Mouse (Mus musculus): ENCODE measurements at regions not wholly inside any gene's neighbourhood (a gene's known extent, or its start where the extent isn't known, plus 50 kb on each side); places are given as distances from the start of the nearest gene placed in this dataset.

DNA sequence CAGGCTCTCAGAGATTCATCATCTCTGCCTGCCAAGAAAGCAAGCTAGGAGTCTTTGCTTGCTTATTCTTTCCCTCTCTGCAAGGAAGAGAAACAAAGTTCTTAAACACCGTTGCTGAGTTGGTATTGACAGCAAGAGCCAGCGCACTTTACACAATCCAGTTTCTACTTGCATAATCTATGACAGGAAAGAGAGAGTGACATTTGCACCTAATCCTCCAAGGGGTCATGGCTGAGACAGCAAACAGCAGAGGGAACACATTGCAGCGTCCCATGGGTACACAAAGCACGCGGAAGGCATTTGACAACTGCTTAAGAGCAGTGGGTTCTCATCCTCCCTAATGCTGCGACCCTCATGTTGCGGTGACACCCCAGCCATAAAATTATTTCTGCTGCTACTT, 88.7 kb downstream of the Sox2 start:
- no peak for TF ChIP-seq CTCF (IDR thresholded peaks at IDR 0.05; ENCODE audit: low read depth, low read length)
- TF ChIP-seq POLR2A (IDR thresholded peaks at IDR 0.05; ENCODE audit: extremely low read depth, insufficient read depth, low read length) = no peak
